Mouse (Mus musculus): ENCODE measurements around the gene Plpp3.
"Not testable (repeated sequence)": the region's sequence is repeated elsewhere in the genome, so short reads cannot be mapped to it uniquely, and the experiment has no call there.

Gene Plpp3

GRCm38 (mm10) chr4:105262358-105262757 lies 105.2 kb downstream of the Plpp3 start:
- no peak for DNase-seq

DNA sequence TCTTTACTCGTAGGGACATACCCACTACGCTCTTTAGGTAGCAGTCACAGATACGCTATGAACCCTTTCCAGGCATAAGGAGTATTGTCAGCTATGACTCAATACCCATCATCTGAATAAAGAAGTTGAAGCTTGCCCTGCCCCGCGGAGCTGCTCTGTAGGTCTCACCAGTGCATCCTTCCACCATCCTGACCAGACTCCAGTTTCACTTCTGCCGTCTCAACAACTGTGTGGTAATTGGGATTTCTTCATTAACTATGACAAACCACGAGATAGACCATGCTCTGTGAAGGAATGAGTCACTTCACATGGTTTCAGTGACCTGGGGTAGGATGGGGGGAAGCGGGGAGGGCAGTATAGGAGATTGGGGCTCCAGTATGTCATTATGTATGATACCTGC lies 106.5 kb downstream of the Plpp3 start:
- DNase-seq: no peak

DNA sequence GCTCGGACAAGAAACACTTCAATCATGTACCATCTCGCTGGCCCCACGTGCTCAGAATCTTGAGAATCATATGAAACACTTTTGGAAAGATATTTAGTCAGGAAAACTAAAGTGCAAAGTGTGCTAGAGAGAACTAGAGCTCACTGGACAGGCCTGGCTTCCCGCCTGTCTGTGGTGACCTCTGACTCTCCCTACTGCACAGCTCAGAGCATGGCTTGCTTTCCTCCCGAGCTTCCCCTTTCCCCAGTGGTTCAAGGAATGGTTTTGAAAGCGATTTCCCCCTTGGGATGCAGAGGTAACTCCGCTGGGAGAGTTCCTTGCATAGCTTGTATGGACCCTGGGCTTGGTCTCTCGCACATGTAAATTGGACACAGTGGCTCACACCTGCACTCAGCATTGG lies 107.9 kb downstream of the Plpp3 start:
- DNase-seq: no peak

DNA sequence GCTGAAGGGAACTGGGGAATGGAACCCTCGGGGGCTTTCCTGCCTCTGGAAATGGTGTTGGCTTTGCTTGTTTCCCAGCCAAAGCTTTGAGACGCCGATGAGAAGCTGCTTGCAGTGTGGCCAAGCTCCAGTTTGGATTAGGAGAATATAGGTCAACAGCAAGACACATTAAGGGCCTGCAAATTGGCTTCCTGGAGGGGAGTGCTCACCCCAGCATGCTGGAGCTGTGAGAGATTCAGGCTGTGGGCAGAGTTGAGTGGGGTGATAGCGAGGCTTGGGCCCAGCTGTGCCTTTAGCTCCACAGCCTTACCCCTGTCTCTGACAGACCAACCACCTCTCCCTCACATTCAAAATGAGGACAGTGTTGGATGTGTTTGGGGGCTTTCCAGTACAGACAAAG lies 108.5 kb downstream of the Plpp3 start:
- no peak for DNase-seq

DNA sequence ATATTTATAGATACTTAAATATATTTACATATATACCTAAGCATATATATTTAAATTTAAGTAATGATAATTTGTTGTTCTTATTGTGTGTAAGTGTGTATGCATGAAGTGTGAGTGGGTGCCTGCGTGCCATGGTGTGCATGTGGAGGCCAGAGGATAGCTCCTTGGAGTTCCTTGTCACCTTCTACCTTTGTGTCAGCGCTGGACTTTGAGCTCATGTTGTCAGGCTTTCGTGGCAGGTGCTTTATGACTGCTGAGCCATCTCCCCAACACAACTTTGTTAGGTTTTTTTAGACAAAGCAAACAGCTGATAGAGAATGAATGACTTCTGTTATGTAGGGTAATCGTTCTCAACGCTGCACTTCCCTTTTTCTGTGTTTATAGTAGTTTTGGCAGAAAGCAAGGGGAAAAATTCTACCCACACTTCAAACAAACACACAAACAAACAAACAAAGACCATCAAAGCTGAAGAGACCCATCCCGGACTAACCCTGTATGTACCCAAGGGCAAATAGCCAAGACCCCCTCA lies 111.1 kb downstream of the Plpp3 start:
- no peak for DNase-seq

- DNase-seq: not testable (repeated sequence)
Measured at GRCm38 (mm10) chr4:105269398-105269797, 112.3 kb downstream of the Plpp3 start.

DNA sequence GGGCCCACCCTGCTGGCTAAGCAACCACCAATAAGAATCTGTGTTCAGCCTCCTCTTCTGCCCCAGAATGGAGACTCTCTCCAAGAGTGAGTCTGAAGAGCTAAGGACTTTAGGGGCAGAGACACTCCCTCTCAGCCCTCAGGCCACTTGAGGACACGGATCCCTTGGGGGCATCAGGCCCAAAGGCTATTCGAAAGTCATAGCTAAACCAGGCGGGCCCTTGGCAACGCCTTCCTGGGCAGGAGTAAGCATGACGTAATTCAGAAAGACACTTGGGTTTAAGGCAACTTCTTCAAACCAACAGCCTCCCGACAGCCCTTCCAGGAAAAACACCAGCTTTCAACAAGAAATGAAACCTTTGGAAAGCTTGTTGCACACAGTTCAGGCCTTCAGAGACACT lies 114.0 kb downstream of the Plpp3 start:
- DNase-seq: no peak

- no peak for DNase-seq
Measured at GRCm38 (mm10) chr4:105273034-105273433, 115.9 kb downstream of the Plpp3 start.

DNA sequence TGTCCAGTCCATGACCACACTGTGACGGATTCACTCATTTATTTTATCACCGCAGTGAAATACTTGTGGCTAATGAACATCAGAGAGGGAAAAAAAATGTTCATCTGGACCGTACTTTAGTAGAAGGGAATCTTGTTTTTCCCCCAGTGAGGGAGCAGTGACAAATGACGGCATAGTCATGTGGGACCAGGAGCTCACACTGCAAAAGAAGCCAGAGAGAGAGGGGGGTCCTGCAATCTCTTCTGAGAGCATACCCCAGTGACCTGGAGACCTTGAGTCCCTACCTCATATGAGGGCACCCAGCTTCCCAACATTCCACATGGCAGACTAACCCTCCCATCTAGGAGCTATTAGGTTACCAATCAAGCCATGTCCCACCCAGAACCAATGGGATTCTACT lies 116.3 kb downstream of the Plpp3 start:
- no peak for DNase-seq

GRCm38 (mm10) chr4:105275616-105276015 lies 118.5 kb downstream of the Plpp3 start:
- no peak for DNase-seq

DNA sequence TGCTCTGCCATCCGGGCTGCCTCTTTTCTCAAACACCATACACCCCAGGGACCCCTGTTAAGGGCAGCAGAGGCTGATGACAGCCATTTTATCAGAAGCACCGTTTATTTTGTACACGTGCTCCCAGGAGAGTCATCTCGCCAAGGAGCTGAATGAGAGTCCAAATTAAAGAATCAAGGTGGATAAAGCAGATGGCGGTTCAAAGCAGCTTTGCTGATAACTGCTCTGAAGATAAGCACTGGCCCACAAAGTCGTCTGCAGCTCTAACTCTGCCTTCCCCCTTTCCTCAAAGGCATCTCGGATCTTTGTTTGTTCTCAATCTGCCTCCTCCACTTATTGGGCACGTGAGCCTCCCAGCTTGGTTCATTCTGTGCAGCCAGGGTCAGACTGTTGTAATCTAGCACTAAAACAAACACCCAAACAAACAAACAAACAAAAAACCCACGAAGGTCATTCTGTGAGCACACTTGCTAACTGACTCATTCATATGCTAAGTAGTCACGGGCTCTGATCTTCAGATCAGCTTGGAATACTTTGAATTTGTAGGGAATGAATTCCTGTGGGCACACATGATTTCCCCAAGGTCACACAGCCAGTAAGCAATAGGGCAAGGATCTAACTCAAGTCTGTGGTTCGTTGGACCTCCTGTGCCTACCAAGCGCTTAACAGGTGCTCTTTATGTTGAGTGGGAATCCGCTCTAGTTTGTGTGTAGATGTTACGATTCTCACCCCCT lies 119.1 kb downstream of the Plpp3 start:
- DNase-seq: no peak

DNA sequence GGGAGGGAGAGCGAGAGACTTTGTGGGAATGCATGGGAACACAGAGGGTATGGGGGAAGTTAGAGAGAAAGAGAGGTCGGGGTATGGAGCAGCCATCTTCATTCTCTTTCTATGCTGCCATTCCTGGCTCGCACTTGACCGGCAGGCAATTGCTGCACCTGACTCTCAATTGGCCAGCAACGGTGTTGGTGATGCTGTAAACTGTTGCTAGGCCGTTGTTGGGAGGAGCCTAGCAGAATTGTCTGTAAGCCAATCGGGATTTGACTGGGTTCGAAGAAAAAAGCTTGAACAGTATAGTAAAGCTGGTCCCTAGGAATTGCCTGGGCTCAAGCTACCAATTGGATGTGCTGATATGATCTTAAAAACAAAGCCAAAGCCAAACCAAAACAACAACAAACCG lies 121.0 kb downstream of the Plpp3 start:
- no peak for DNase-seq

DNA sequence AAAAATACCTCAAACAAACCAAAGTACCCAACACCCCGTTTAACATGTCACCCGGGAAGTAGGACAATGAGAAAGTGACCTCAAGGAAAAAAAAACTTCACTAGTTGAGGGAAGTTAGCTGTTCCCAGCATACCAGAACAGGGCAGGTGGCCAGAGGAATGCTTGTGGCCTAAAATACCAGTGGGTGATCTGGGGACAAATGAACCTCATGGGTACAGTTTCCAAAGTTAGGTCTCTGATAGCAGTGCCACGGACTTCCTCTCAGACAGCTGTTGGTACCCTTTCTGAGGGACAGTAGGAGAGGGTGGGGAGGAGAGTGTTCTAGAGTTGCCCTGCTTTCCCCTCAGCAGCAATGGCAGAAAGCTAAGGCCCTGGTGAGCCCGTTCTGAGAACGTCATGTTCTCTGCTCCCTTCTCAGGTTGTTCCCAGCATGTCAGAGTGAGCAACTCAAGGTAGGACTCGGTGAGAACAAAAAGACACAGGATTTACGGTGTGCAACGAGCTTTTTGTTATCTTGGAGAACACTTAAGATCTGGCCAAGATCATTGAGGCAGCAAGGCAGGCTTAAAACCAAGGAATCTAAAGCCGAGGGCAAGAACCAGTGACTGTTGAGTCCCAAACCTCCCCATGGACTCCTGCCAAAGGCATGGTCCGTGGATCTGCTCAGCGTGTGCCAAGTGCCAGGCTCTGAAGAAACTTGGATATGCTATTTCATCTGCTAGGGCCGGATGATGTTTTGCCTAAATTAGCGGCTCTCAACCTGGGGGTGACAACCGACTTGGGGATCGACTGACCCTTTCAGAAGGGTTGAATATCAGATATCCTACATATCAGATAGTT lies 121.6 kb downstream of the Plpp3 start:
- DNase-seq: no peak

DNA sequence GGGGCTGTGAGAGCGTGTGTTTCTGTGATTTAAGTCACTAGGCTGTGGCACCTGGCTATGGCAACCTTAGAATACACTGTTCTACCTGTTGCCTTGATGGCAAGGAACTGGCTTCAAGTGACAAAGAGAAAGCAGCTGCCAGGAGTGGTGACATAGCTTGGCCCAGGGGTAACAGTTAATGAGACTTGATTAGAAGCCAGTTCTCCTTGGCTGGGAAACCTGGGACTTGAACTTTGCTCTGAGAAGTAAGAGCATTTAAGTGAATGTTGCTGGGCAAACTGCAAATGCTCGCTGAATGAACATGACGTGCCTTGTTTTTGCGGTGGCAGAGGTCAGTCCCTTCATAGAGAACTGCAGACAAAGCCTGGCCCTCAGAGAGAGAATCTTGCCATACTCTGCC lies 122.7 kb downstream of the Plpp3 start:
- DNase-seq: no peak

- no peak for DNase-seq
Measured at GRCm38 (mm10) chr4:105281751-105282231, 124.6 kb downstream of the Plpp3 start.
